Mouse (Mus musculus) kidney, embryonic 14.5 days (tissue): ENCODE measurements around the gene Fcgbp. TPM values are rescaled to one million over a fixed set of nuclear protein-coding genes. Genes with fewer than 3 reads are reported as not detected.

Source experiments
- ATAC-seq: fragments of 200-750 bp; cut with Nextera tagmentation; 2 replicates; pipeline ENCODE4 v1.8.0; 2017; ENCODE audit warnings: moderate number of reproducible peaks, mild to moderate bottlenecking, moderate TSS enrichment, moderate library complexity; ENCODE audit not compliant: low FRiP score, low TSS enrichment
- H3K27ac ChIP-seq: fragments of 300-500 bp; sonication (generic); 2 replicates; pipeline ENCODE4 v1.5.1; 2014; ENCODE audit warnings: low read depth, mild to moderate bottlenecking, low read length, moderate library complexity, mixed read lengths
- H3K27me3 ChIP-seq: fragments of 300-500 bp; sonication (generic); 2 replicates; pipeline ENCODE4 v1.6.1; 2014; ENCODE audit warnings: mild to moderate bottlenecking, low read length; ENCODE audit not compliant: control insufficient read depth, insufficient read depth
- H3K36me3 ChIP-seq: fragments of 300-500 bp; sonication (generic); 2 replicates; pipeline ENCODE4 v1.6.1; 2014; ENCODE audit warnings: low read length, mixed read lengths; ENCODE audit not compliant: control insufficient read depth, insufficient read depth
- H3K4me1 ChIP-seq: fragments of 300-500 bp; sonication (generic); 2 replicates; pipeline ENCODE4 v1.6.1; 2014; ENCODE audit warnings: low read length, mixed read lengths; ENCODE audit not compliant: control insufficient read depth, insufficient read depth
- H3K4me2 ChIP-seq: fragments of 300-500 bp; sonication (generic); replicated peaks from 2 replicates; pipeline ENCODE4 v1.6.1; 2014; ENCODE audit warnings: low read depth, mild to moderate bottlenecking, low read length
- H3K4me3 ChIP-seq: fragments of 300-500 bp; sonication (generic); 2 replicates; pipeline ENCODE4 v1.5.1; 2014; ENCODE audit warnings: mild to moderate bottlenecking, low read length
- H3K9ac ChIP-seq: fragments of 300-500 bp; sonication (generic); 2 replicates; pipeline ENCODE4 v1.6.1; 2014; ENCODE audit warnings: low read depth, mild to moderate bottlenecking, low read length, moderate library complexity
- H3K9me3 ChIP-seq: fragments of 300-500 bp; sonication (generic); 2 replicates; pipeline ENCODE4 v1.6.1; 2016; ENCODE audit warnings: low read length; ENCODE audit not compliant: control insufficient read depth
- WGBS: fragments of 180-500 bp; shearing (Covaris S2); extraction: QIAGEN DNeasy Blood & Tissue Kit; methylation state at CpG from one replicate; pipeline ENCODE4 v1.1.7; 2014; 5-methylcytosine and 5-hydroxymethylcytosine counted together
- polyA plus RNA-seq: library from polyadenylated mRNA; unstranded; fragments of >200 nt; fragmentation: Nextera tagmentation; extraction: Ambion mirVana; gene quantifications from 2 replicates; pipeline ENCODE4 v1.2.1, GENCODE M21; 2014

The Fcgbp gene
- 0.19 and 0.49 TPM in 2 replicates for polyA plus RNA-seq

DNA sequence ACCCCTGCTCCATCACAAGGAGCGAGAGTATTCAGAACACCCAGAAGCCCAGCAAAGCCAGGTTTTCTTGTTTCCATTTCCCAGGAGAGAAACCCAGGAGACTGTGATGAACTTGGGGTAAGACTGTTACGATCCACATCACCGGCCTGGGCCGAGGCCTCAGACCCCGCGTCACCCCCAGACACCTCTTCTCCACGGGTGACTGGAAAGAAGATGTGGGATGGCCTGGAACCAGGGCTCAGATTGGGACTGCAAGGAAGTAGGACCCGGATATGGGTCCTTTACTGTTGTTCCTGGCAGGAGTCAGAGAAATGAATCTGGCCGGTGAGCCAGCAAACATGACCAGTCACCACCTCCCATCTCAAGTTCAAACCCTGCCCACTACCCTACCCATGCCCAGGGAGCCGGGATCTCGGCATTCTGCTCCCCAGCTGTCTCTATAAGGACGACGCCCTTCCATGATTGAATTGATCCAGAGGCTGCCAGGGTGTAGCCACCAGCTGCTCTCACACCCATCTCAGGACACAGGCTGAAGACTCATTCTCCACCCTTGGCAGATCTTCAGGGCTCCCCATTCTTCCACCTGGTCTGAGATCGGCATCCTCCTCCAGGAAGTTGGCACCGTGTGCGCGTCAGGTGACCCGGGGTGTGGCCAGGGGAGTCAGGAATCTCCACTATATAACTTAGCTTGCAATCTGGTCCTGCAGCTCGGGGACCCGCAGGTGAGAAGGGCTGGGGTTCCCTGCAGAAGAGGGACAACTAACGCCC lies at the start of gene Fcgbp:
Fcgbp (plus strand) TSS at position 706 of the 768 bp plus-strand sequence.
- H3K27me3 ChIP-seq = no peaks in the 10 kb centered on the region
- no peak within 1 kb of the TSS for H3K4me2 ChIP-seq
- H3K4me1 ChIP-seq = no peaks in the 10 kb centered on the region
- H3K36me3 ChIP-seq = no peaks in the 10 kb centered on the region
- no peak for ATAC-seq
- no peaks in the 10 kb centered on the region for H3K9me3 ChIP-seq
- no peak within 1 kb of the TSS for H3K4me3 ChIP-seq
- H3K9ac ChIP-seq = no peak within 1 kb of the TSS
- no peak within 1 kb of the TSS for H3K27ac ChIP-seq
- 79% methylated on average over 21 of the region's 21 CpGs for WGBS

DNA sequence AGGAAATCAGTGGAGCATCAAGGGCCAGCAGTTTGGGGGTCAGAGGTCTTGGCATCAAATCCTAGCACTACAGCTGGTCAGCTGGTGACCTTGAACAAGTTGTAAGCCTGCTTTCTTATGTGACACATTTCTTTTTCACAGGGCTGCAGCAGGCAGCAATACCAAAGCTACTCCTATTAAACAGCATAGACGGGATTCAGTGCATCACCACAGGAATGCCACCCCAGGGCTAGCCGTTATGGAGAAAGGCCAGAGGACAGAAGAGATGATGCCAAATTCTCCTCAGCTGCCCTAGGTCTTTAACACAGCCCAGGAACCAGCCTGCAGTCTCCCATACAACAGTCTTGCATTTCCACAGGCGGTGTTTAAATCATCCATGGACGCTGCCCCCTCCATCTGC lies 26.5 kb upstream of the Fcgbp start:
- no peak for ATAC-seq
- H3K4me3 ChIP-seq = no peak overlapping the region
- 0 out of 2 replicates have a peak, but pooled peaks cover 4% of the 10 kb centered on the region for H3K4me1 ChIP-seq
- 82% methylated on average over 4 of the region's 4 CpGs for WGBS
- no peaks in the 10 kb centered on the region for H3K27me3 ChIP-seq
- H3K9me3 ChIP-seq = no peaks in the 10 kb centered on the region
- H3K36me3 ChIP-seq = peaks cover 86% of the 10 kb centered on the region
- H3K4me2 ChIP-seq = no peak overlapping the region
- H3K9ac ChIP-seq = no peak overlapping the region
- H3K27ac ChIP-seq = no peak overlapping the region

DNA sequence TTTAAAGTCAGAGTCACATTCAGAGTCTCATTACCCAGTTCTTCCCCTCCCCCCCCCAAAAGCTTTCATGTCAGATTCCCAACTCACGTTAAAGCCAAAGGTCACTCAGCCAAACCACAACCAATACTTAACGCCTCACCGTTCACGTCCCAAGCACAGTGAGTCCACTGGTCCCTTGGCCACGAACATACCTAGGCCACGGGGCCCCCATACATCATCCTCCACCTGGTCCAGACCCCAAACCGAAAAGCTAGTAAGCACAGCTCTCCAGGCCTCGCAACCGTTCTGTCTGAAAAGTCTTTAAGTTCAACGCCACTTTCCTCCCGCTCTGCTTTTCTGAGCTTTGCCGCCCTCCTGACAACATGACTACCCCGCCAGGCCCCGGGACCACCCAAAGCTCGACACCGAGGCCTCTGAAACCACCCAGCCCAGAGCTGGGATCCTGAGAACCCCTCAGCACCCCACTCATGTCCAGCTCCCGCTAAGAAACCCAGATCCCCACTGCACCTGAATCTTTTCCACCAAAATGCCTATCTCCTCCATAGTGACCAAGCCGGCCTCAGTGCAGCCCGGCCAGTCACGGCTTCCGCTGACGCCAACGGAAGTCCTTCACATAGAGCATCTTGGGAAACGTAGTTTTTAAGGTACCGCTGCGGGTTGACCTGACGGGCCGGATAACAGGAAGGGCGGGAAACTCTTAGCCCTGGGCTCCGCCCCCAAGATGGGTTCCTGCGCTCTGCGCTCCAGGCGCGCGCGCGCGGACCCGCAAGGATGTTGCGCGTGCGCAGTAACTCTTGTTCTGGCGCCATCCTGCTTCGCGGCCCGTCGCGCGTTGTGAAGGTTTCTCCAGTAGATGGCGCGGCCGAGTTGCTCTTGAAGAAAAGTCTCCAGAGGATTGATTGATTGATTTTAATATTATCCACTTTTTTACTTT lies 21.3 kb upstream of the Fcgbp start, which contains the start of gene Psmc4:
Psmc4 (minus strand) TSS at position 626 of the 934 bp plus-strand sequence.
- Histone ChIP-seq H3K9ac (peak within 1 kb of the TSS; percentile 88), H3K27ac (no peak within 1 kb of the TSS), H3K36me3 (peaks cover 40% of the 10 kb centered on the region), H3K27me3 (no peaks in the 10 kb centered on the region), H3K4me1 (0 out of 2 replicates have a peak, but pooled peaks cover 4% of the 10 kb centered on the region), H3K9me3 (no peaks in the 10 kb centered on the region), H3K4me2 (peak within 1 kb of the TSS; percentile 67), H3K4me3 (peak within 1 kb of the TSS; percentile 93)
- peak; percentile 97 for ATAC-seq
- under 1% methylated on average over 52 of the region's 52 CpGs for WGBS

DNA sequence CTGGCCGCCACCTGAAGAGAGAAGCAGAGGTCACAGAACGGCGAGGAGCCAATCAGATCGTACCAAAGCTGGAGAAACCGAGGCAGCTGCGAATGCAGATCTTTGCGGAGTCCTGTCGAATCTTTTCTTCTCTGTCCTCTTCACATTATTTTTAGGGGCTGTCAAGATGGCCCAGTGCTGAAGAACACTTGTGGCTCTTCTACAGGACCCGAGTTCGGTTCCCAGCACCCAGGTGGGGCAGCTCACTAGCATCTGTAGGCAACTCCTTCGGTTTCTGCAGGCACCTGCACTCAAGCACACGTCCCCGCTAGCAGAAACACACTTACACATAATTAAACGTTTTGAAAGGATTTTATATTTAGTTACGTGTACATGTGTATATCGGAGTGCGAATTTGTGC lies 20.5 kb upstream of the Fcgbp start:
- peak overlapping the region; percentile 93; the same call in 1 of the 2 replicates for H3K4me3 ChIP-seq
- H3K4me1 ChIP-seq = 0 out of 2 replicates have a peak, but pooled peaks cover 4% of the 10 kb centered on the region
- H3K27me3 ChIP-seq = no peaks in the 10 kb centered on the region
- peaks cover 32% of the 10 kb centered on the region for H3K36me3 ChIP-seq
- H3K9me3 ChIP-seq = no peaks in the 10 kb centered on the region
- peak overlapping the region; percentile 39; the same call in 1 of the 2 replicates for H3K4me2 ChIP-seq
- no peak overlapping the region for H3K27ac ChIP-seq
- H3K9ac ChIP-seq = peak overlapping the region; percentile 38; the same call in 1 of the 2 replicates
- no peak for ATAC-seq
- WGBS = 61% methylated on average over 17 of the region's 17 CpGs

DNA sequence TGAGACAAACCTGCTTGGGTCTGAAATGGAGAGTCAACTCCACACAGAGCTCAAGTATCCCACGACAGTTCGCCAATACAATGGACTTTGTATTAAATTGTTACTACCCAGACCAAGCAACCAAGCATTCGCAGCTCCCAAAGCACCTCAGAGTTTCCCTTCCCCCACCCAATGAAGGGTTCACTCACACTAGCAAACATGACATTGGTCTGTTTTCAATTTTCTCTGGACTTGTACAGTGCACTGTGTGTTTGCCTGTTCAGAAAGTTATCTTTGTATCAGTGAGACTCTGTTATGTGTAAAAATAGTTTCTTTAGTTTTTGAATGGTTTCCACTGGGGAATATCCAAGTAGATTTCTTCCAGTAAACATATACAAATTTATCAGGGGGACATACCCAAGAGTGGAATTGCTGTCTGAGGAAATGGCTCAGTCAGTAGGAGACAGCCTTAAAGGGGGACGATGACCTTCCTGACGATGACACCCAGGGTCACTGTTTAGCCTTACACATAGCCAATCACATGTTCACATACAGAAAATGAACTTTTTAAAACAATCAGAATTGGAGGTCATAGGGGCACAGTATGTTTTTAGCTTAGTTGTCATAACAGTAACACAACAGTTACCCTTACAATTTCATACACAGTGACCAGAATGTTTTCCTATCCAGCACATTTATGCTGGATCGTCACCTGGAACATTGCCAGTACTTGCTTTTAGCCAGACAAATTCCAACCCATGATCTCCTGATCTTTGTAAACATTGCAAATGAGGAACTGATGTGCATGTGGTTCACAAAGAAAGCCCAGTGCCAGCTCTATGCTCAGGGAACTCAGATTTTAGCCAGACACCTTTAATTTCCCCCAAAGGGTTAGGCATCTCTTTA lies 17.7 kb upstream of the Fcgbp start:
- H3K27me3 ChIP-seq = no peaks in the 10 kb centered on the region
- H3K4me3 ChIP-seq = no peak overlapping the region
- no peak overlapping the region for H3K4me2 ChIP-seq
- ATAC-seq = no peak
- H3K9me3 ChIP-seq = no peaks in the 10 kb centered on the region
- 78% methylated on average over 6 of the region's 6 CpGs for WGBS
- 0 out of 2 replicates have a peak, but pooled peaks cover 4% of the 10 kb centered on the region for H3K4me1 ChIP-seq
- H3K27ac ChIP-seq = no peak overlapping the region
- peaks cover 6% of the 10 kb centered on the region for H3K36me3 ChIP-seq
- no peak overlapping the region; the same call in 1 of the 2 replicates for H3K9ac ChIP-seq

DNA sequence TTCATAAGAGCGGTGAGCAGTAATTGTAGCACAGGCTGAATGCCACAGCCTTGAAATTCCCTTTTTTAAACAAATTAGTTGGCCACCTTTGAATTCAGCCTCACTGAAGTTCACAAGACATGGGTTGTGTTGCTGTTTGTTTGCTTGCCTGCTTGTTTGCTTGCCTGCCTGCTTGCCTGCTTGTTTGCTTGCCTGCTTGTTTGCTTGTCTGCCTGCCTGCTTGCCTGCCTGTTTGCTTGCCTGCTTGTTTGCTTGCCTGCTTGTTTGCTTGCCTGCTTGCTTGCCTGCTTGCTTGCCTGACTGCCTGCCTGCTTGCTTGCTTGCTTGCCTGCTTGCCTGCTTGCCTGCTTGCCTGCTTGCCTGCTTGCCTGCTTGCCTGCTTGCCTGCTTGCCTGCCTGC lies 11.1 kb upstream of the Fcgbp start:
- H3K4me1 ChIP-seq = no peaks in the 10 kb centered on the region
- WGBS = 97% methylated on average over 1 of the region's 1 CpGs
- no peak overlapping the region for H3K9ac ChIP-seq
- ATAC-seq = no peak
- H3K27ac ChIP-seq = no peak overlapping the region
- H3K27me3 ChIP-seq = no peaks in the 10 kb centered on the region; the same call in 1 of the 2 replicates
- H3K9me3 ChIP-seq = no peaks in the 10 kb centered on the region
- no peak overlapping the region for H3K4me2 ChIP-seq
- H3K4me3 ChIP-seq = no peak overlapping the region
- no peaks in the 10 kb centered on the region for H3K36me3 ChIP-seq

DNA sequence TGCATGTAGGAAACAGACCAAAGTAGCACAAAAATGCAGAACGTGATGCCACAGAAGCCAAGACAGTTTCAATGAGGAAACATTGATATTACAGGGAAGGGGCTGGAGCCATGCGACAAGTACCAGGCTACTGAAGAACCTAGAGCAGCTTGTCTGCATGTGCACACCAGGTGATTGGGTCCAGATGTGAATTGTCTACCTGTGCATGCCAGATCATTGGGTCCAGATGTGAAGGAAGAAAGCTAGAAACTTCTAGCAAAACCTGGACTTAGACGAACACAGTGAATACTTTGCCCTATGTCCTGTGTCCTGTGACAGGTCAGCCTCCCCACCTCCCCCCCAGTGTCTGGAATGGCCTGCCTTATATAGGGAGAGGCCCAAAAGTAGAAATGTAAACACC lies 2.4 kb upstream of the Fcgbp start:
- no peaks in the 10 kb centered on the region; the same call in 1 of the 2 replicates for H3K27me3 ChIP-seq
- H3K4me1 ChIP-seq = no peaks in the 10 kb centered on the region
- no peak overlapping the region for H3K27ac ChIP-seq
- ATAC-seq = no peak
- no peak overlapping the region for H3K4me3 ChIP-seq
- no peak overlapping the region for H3K4me2 ChIP-seq
- 80% methylated on average over 3 of the region's 3 CpGs for WGBS
- H3K9ac ChIP-seq = no peak overlapping the region
- no peaks in the 10 kb centered on the region for H3K9me3 ChIP-seq
- H3K36me3 ChIP-seq = no peaks in the 10 kb centered on the region

DNA sequence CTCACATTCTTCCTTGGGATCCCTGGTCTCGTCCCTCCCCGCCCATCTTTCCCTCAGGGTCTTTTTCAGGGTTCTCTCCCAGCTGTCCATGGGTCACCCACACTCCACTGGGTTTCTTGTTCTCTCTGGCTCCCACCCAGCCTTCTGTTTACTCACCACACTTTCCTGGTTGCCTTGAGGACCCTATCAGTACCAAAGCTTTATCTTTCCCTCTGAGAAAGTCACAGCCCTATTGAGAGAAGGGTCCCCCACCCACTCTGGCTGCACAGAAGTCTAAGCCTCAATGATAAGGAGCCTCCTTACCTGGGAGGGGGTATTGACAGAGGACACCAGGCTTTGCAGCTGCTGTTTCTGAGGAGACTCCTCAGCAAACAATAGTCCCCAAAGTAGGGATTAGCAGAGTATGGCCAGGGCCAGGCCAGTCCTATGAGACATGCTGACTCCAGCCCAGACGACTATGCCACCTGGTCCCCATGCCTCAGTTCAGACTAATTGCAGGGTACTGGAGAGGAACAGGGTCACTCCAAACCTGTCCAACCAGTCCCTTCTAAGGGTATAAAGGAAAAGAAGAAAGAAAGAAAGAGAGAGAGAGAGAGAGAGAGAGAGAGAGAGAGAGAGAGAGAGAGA lies 1.4 kb upstream of the Fcgbp start:
- H3K4me2 ChIP-seq = no peak overlapping the region

More for the DNA sequence above, 1.4 kb upstream of the Fcgbp start:
- no peak overlapping the region for H3K27ac ChIP-seq
- H3K9me3 ChIP-seq = no peaks in the 10 kb centered on the region
- no peak for ATAC-seq
- no peaks in the 10 kb centered on the region for H3K36me3 ChIP-seq
- H3K4me1 ChIP-seq = no peaks in the 10 kb centered on the region
- H3K9ac ChIP-seq = no peak overlapping the region
- no peak overlapping the region for H3K4me3 ChIP-seq
- H3K27me3 ChIP-seq = no peaks in the 10 kb centered on the region
- 62% methylated on average over 3 of the region's 3 CpGs for WGBS
